Mouse (Mus musculus): ENCODE data around the gene Gemin4. TPM values are rescaled to one million over a fixed set of nuclear protein-coding genes. Genes with fewer than 3 reads are reported as not detected.
A peak's percentile ranks its signal among the peaks of the same experiment; 100 is the strongest.

The Gemin4 gene
- polyA plus RNA-seq, 1 experiment from 2014 or later, result 12.0 TPM

- H3K36me3 ChIP-seq (ENCODE audit: control insufficient read depth, insufficient read depth, low read length), result no peaks in the 10 kb centered on the region
- peak; percentile 90 for ATAC-seq
- no peaks in the 10 kb centered on the region for H3K9me3 ChIP-seq (ENCODE audit: control insufficient read depth, low read length)
- peak overlapping the region; percentile 93 for H3K4me3 ChIP-seq (ENCODE audit: low read length)
- peak overlapping the region; percentile 73 for H3K9ac ChIP-seq (ENCODE audit: low read depth, low read length)
- H3K4me2 ChIP-seq (ENCODE audit: low read length), result peak overlapping the region; percentile 60
- no peaks in the 10 kb centered on the region for H3K27me3 ChIP-seq (replicated peaks; ENCODE audit: control insufficient read depth, insufficient read depth, low read length)
- peak overlapping the region; percentile 83 for H3K27ac ChIP-seq (ENCODE audit: low read depth, low read length)
- WGBS, result 1% methylated on average over 28 of the region's 28 CpGs
- H3K4me1 ChIP-seq (ENCODE audit: control insufficient read depth, insufficient read depth, low read depth, low read length), result peaks cover 12% of the 10 kb centered on the region
Observed at GRCm38 (mm10) chr11:76178726-76179494, 38.6 kb downstream of the Gemin4 start.

GRCm38 (mm10) chr11:76170207-76170606 is 47.3 kb downstream of the Gemin4 start:
- H3K9me3 ChIP-seq (ENCODE audit: control insufficient read depth, low read length), result no peaks in the 10 kb centered on the region
- H3K4me3 ChIP-seq (ENCODE audit: low read length), result no peak overlapping the region
- no peak overlapping the region for H3K27ac ChIP-seq (ENCODE audit: low read depth, low read length)
- H3K4me1 ChIP-seq (ENCODE audit: control insufficient read depth, insufficient read depth, low read depth, low read length), result no peaks in the 10 kb centered on the region
- H3K9ac ChIP-seq (ENCODE audit: low read depth, low read length), result no peak overlapping the region
- WGBS, result 43% methylated on average over 5 of the region's 5 CpGs
- H3K4me2 ChIP-seq (ENCODE audit: low read length), result no peak overlapping the region
- no peaks in the 10 kb centered on the region for H3K36me3 ChIP-seq (ENCODE audit: control insufficient read depth, insufficient read depth, low read length)
- no peak for ATAC-seq
- H3K27me3 ChIP-seq (replicated peaks; ENCODE audit: control insufficient read depth, insufficient read depth, low read length), result no peaks in the 10 kb centered on the region

- Histone ChIP-seq H3K9ac (ENCODE audit: low read depth, low read length) (no peak overlapping the region), H3K27me3 (replicated peaks; ENCODE audit: control insufficient read depth, insufficient read depth, low read length) (no peaks in the 10 kb centered on the region), H3K27ac (ENCODE audit: low read depth, low read length) (no peak overlapping the region), H3K4me2 (ENCODE audit: low read length) (no peak overlapping the region), H3K36me3 (ENCODE audit: control insufficient read depth, insufficient read depth, low read length) (no peaks in the 10 kb centered on the region; the same call in 1 of the 2 replicates), H3K9me3 (ENCODE audit: control insufficient read depth, low read length) (no peaks in the 10 kb centered on the region), H3K4me3 (ENCODE audit: low read length) (no peak overlapping the region), H3K4me1 (ENCODE audit: control insufficient read depth, insufficient read depth, low read depth, low read length) (no peaks in the 10 kb centered on the region)
- ATAC-seq, result no peak
- 71% methylated on average over 3 of the region's 3 CpGs for WGBS
Observed at GRCm38 (mm10) chr11:76168976-76169375, 48.5 kb downstream of the Gemin4 start.

- 36% methylated on average over 5 of the region's 5 CpGs for WGBS
- no peaks in the 10 kb centered on the region for H3K4me1 ChIP-seq (ENCODE audit: control insufficient read depth, insufficient read depth, low read depth, low read length)
- no peak overlapping the region for H3K4me2 ChIP-seq (ENCODE audit: low read length)
- no peak; the same call in 1 of the 2 replicates for ATAC-seq
- no peaks in the 10 kb centered on the region for H3K27me3 ChIP-seq (replicated peaks; ENCODE audit: control insufficient read depth, insufficient read depth, low read length)
- no peaks in the 10 kb centered on the region for H3K9me3 ChIP-seq (ENCODE audit: control insufficient read depth, low read length)
- no peak overlapping the region for H3K4me3 ChIP-seq (ENCODE audit: low read length)
- peaks cover 11% of the 10 kb centered on the region for H3K36me3 ChIP-seq (ENCODE audit: control insufficient read depth, insufficient read depth, low read length)
- no peak overlapping the region for H3K27ac ChIP-seq (ENCODE audit: low read depth, low read length)
- no peak overlapping the region for H3K9ac ChIP-seq (ENCODE audit: low read depth, low read length)
Observed at GRCm38 (mm10) chr11:76167079-76167765, 50.2 kb downstream of the Gemin4 start.

GRCm38 (mm10) chr11:76166657-76167056 is 50.8 kb downstream of the Gemin4 start:
- Histone ChIP-seq H3K9ac (ENCODE audit: low read depth, low read length) (no peak overlapping the region), H3K27ac (ENCODE audit: low read depth, low read length) (no peak overlapping the region), H3K27me3 (replicated peaks; ENCODE audit: control insufficient read depth, insufficient read depth, low read length) (no peaks in the 10 kb centered on the region), H3K4me3 (ENCODE audit: low read length) (no peak overlapping the region), H3K4me1 (ENCODE audit: control insufficient read depth, insufficient read depth, low read depth, low read length) (no peaks in the 10 kb centered on the region), H3K4me2 (ENCODE audit: low read length) (no peak overlapping the region), H3K9me3 (ENCODE audit: control insufficient read depth, low read length) (no peaks in the 10 kb centered on the region), H3K36me3 (ENCODE audit: control insufficient read depth, insufficient read depth, low read length) (peaks cover 11% of the 10 kb centered on the region)
- 91% methylated on average over 4 of the region's 4 CpGs for WGBS
- no peak for ATAC-seq

Other genes starting within 250 kb of the Gemin4 start
- gene 1700016K19Rik, start 217.8 kb downstream of the Gemin4 start, polyA plus RNA-seq (2015; fragmentation: Nextera tagmentation; extraction: Ambion mirVana), result 5.0 and 5.2 TPM in 2 replicates
- 12.8 and 13.7 TPM in 2 replicates for gene Rflnb, start 189.9 kb downstream of the Gemin4 start, polyA plus RNA-seq (2015; fragmentation: Nextera tagmentation; extraction: Ambion mirVana)
- 69.3 and 69.6 TPM in 2 replicates for gene Vps53, start 38.0 kb downstream of the Gemin4 start, polyA plus RNA-seq (2015; fragmentation: Nextera tagmentation; extraction: Ambion mirVana)
- 24.8 and 30.7 TPM in 2 replicates for gene Fam57a, start 38.0 kb downstream of the Gemin4 start, polyA plus RNA-seq (2015; fragmentation: Nextera tagmentation; extraction: Ambion mirVana)
- gene Dbil5, start 56 bp downstream of the Gemin4 start, polyA plus RNA-seq (2015; fragmentation: Nextera tagmentation; extraction: Ambion mirVana), result 0.69 and 0.78 TPM in 2 replicates
- gene Mrm3, start 26.1 kb upstream of the Gemin4 start, polyA plus RNA-seq (2015; fragmentation: Nextera tagmentation; extraction: Ambion mirVana), result 25.7 and 26.1 TPM in 2 replicates
- 118 and 125 TPM in 2 replicates for gene Glod4, start 26.1 kb upstream of the Gemin4 start, polyA plus RNA-seq (2015; fragmentation: Nextera tagmentation; extraction: Ambion mirVana)
- gene Nxn, start 181.5 kb upstream of the Gemin4 start, polyA plus RNA-seq (2015; fragmentation: Nextera tagmentation; extraction: Ambion mirVana), result 22.2 and 28.8 TPM in 2 replicates
- gene Timm22, start 189.3 kb upstream of the Gemin4 start, polyA plus RNA-seq (2015; fragmentation: Nextera tagmentation; extraction: Ambion mirVana), result 99.8 and 107 TPM in 2 replicates